Comparison of ENCODE assay signal across 14 mouse cellular contexts in the genomic region with DNA sequence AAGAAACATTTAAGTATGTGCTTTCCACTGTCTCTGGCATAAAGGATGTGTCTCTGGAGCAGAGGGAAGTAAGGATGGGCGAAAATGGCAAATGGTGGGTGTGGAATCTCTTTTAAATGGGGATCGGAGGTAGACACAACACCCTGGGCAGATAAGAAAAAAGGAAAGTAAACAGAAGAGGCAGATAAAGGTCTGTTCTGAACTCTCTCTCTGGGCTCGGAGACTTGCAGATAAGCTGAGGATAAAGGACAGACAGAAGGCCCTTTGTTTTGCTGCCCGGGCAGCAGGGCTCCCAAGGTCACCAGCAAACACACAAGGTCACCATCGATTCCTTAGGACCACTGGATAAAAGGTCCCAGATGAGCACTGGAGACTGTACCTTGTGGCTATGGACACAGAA.
"Had no signal": no experiment of that assay in that cellular context is flagged by ENCODE, and none has a peak within 500 bp of the region (broad histone marks: within the 10 kb centered on the region; RNA-seq: fewer than 3 reads in every experiment).

No protein-coding gene starts in this region.

- H3K4me1 ChIP-seq: limb, embryonic 12.5 days; liver, embryonic 13.5 days; lung, embryonic 15.5 days; megakaryocyte, embryonic 14.5 days had no signal

- ATAC-seq: liver, postnatal 0 days had no signal

- H3K27ac ChIP-seq: layer of hippocampus, adult 2 months; limb, embryonic 12.5 days; liver, embryonic 13.5 days; lung, embryonic 15.5 days; macrophage; midbrain, embryonic 12.5 days had no signal

- H3K36me3 ChIP-seq: limb, embryonic 12.5 days; liver, embryonic 13.5 days; lung, embryonic 15.5 days; midbrain, embryonic 12.5 days had no signal

- H3K27me3 ChIP-seq: limb, embryonic 12.5 days; liver, embryonic 13.5 days; lung, embryonic 15.5 days; megakaryocyte, embryonic 14.5 days; midbrain, embryonic 12.5 days had no signal

- H3K9ac ChIP-seq: limb, embryonic 12.5 days; liver, embryonic 13.5 days; liver, postnatal 0 days; lung, embryonic 15.5 days; midbrain, embryonic 12.5 days had no signal

- H3K4me2 ChIP-seq: limb, embryonic 12.5 days; liver, embryonic 13.5 days; lung, embryonic 15.5 days; midbrain, embryonic 12.5 days had no signal

- H3K4me3 ChIP-seq: layer of hippocampus, adult 2 months; limb, embryonic 12.5 days; liver, embryonic 13.5 days; lung, embryonic 15.5 days; megakaryocyte, embryonic 14.5 days; midbrain, embryonic 12.5 days had no signal

- H3K9me3 ChIP-seq: limb, embryonic 12.5 days; liver, embryonic 13.5 days; lung, embryonic 15.5 days; megakaryocyte, embryonic 14.5 days; midbrain, embryonic 12.5 days had no signal

- DNase-seq: kidney, adult 18-20 months; kidney, postnatal 10 days; kidney, postnatal 4 days; liver; liver, embryonic 13.5 days; liver, postnatal 0 days; lung, postnatal 14 days; right cerebral cortex, postnatal 14 days had no signal
